In the genomic region with DNA sequence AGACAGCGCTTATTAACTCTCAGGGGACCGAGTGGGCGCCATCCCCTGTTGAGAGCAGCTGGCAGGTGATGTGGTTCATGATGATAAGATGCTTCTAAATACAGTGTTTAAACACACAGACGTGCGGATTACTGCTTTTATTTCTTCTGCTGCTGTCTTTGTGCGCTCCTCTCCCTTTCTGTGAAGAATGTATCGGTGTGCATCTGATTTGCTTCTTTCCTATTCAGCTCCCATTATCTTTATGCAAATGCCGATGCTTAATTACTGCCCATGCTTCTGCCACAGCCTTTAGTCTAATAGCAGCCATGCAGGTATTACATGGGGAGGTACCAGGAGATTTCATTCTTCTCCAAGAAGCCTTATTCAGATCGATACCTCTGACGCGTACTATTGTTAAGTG, we compare ENCODE assay signal across 23 mouse cellular contexts.
DNase-seq lines count a peak whose midpoint lies in the region; ATAC-seq lines count a peak whose summit lies in the region.
"Had no signal": no experiment of that assay in that cellular context is flagged by ENCODE, and none has a peak within 500 bp of the region (broad histone marks: within the 10 kb centered on the region; RNA-seq: fewer than 3 reads in every experiment).

No protein-coding gene starts in this region.

- H3K27me3 ChIP-seq in hindbrain, embryonic 12.5 days, result no peaks in the 10 kb centered on the region
- no peaks in the 10 kb centered on the region for H3K27me3 ChIP-seq in hindbrain, embryonic 11.5 days (ENCODE audit: control insufficient read depth, insufficient read depth, low read length)
- H3K27me3 ChIP-seq in forebrain, embryonic 15.5 days, result no peaks in the 10 kb centered on the region
- no peaks in the 10 kb centered on the region for H3K27me3 ChIP-seq in midbrain, embryonic 16.5 days (ENCODE audit: control insufficient read depth, insufficient read depth, low read depth, low read length)
- H3K27me3 ChIP-seq: embryonic facial prominence, embryonic 13.5 days; intestine, embryonic 15.5 days; midbrain, embryonic 12.5 days had no signal

- H3K4me3 ChIP-seq in hindbrain, embryonic 12.5 days, result no peak overlapping the region
- H3K4me3 ChIP-seq in hindbrain, embryonic 11.5 days (ENCODE audit: low read depth, low read length), result no peak overlapping the region
- no peak overlapping the region for H3K4me3 ChIP-seq in forebrain, embryonic 15.5 days
- H3K4me3 ChIP-seq in midbrain, embryonic 16.5 days (ENCODE audit: low read depth, low read length), result no peak overlapping the region
- H3K4me3 ChIP-seq: embryonic facial prominence, embryonic 13.5 days; erythroblast, embryonic 14.5 days; gastrocnemius, adult 2 months; intestine, embryonic 15.5 days; midbrain, embryonic 12.5 days had no signal

- 0 out of 2 replicates have a peak, but pooled peaks cover 3% of the 10 kb centered on the region for H3K4me1 ChIP-seq in hindbrain, embryonic 12.5 days
- no peaks in the 10 kb centered on the region for H3K4me1 ChIP-seq in hindbrain, embryonic 11.5 days (replicated peaks; ENCODE audit: control insufficient read depth, insufficient read depth, low read length)
- H3K4me1 ChIP-seq in forebrain, embryonic 15.5 days, result peaks cover 5% of the 10 kb centered on the region
- H3K4me1 ChIP-seq in midbrain, embryonic 16.5 days (ENCODE audit: control insufficient read depth, insufficient read depth, low read length), result peaks cover 3% of the 10 kb centered on the region; the same call in 1 of the 2 replicates
- H3K4me1 ChIP-seq: embryonic facial prominence, embryonic 13.5 days; intestine, embryonic 15.5 days had no signal

- 77% methylated on average over 11 of the region's 11 CpGs for WGBS in hindbrain, embryonic 12.5 days
- 80% methylated on average over 11 of the region's 11 CpGs for WGBS in hindbrain, embryonic 11.5 days
- WGBS in forebrain, embryonic 15.5 days, result 27% methylated on average over 11 of the region's 11 CpGs
- 56% methylated on average over 11 of the region's 11 CpGs for WGBS in midbrain, embryonic 16.5 days

- H3K9ac ChIP-seq in hindbrain, embryonic 12.5 days, result no peak overlapping the region
- no peak overlapping the region for H3K9ac ChIP-seq in hindbrain, embryonic 11.5 days (ENCODE audit: low read depth, low read length)
- no peak overlapping the region for H3K9ac ChIP-seq in forebrain, embryonic 15.5 days (replicated peaks)
- H3K9ac ChIP-seq in midbrain, embryonic 16.5 days (ENCODE audit: low read depth, low read length), result no peak overlapping the region
- H3K9ac ChIP-seq: embryonic facial prominence, embryonic 13.5 days; intestine, embryonic 15.5 days; midbrain, embryonic 12.5 days had no signal

- ATAC-seq in hindbrain, embryonic 12.5 days (ENCODE audit: low FRiP score), result peak; percentile 46; the same call in 1 of the 2 replicates
- ATAC-seq in hindbrain, embryonic 11.5 days (ENCODE audit: low FRiP score), result no peak
- ATAC-seq in forebrain, embryonic 15.5 days (replicated peaks), result peak; percentile 57
- 0 out of 2 replicates have a peak, but pooled peaks have one; percentile 48 for ATAC-seq in midbrain, embryonic 16.5 days
- ATAC-seq: intestine, embryonic 15.5 days had no signal

- H3K4me2 ChIP-seq in hindbrain, embryonic 12.5 days (replicated peaks), result no peak overlapping the region
- H3K4me2 ChIP-seq in hindbrain, embryonic 11.5 days (replicated peaks; ENCODE audit: low read depth, low read length), result no peak overlapping the region
- no peak overlapping the region; the same call in 1 of the 2 replicates for H3K4me2 ChIP-seq in forebrain, embryonic 15.5 days (replicated peaks)
- H3K4me2 ChIP-seq in midbrain, embryonic 16.5 days (ENCODE audit: low read length), result peak overlapping the region; percentile 4; the same call in 1 of the 2 replicates
- H3K4me2 ChIP-seq: embryonic facial prominence, embryonic 13.5 days; intestine, embryonic 15.5 days; midbrain, embryonic 12.5 days had no signal

- H3K9me3 ChIP-seq in hindbrain, embryonic 12.5 days (replicated peaks), result no peaks in the 10 kb centered on the region
- no peaks in the 10 kb centered on the region for H3K9me3 ChIP-seq in hindbrain, embryonic 11.5 days (ENCODE audit: control insufficient read depth, low read length)
- H3K9me3 ChIP-seq in forebrain, embryonic 15.5 days, result no peaks in the 10 kb centered on the region
- H3K9me3 ChIP-seq in midbrain, embryonic 16.5 days (replicated peaks; ENCODE audit: control insufficient read depth, low read length, poor library complexity, severe bottlenecking), result no peaks in the 10 kb centered on the region
- H3K9me3 ChIP-seq: embryonic facial prominence, embryonic 13.5 days; intestine, embryonic 15.5 days; midbrain, embryonic 12.5 days had no signal

- H3K27ac ChIP-seq in hindbrain, embryonic 12.5 days, result no peak overlapping the region
- no peak overlapping the region for H3K27ac ChIP-seq in hindbrain, embryonic 11.5 days (ENCODE audit: low read depth, low read length)
- H3K27ac ChIP-seq in forebrain, embryonic 15.5 days (replicated peaks), result no peak overlapping the region
- no peak overlapping the region for H3K27ac ChIP-seq in midbrain, embryonic 16.5 days (ENCODE audit: low read length)
- H3K27ac ChIP-seq: embryonic facial prominence, embryonic 13.5 days; gastrocnemius, adult 2 months; intestine, embryonic 15.5 days; midbrain, embryonic 12.5 days; stomach, postnatal 0 days had no signal

- DNase-seq in hindbrain, embryonic 11.5 days (ENCODE audit: low spot score), result no peak
- peak; percentile 33 for DNase-seq in brain, adult 2 months (ENCODE audit: low read depth, low spot score)
- no peak for DNase-seq in adipocyte (ENCODE audit: low spot score)
- no peak for DNase-seq in cerebellum, adult 18-20 months
- DNase-seq in lung, postnatal 4 days, result no peak
- DNase-seq: cerebellum, adult 8-10 months; cerebellum, postnatal 36 days; embryo, embryonic 11 days; gastrocnemius, adult 2 months; heart, postnatal 4 days; kidney, adult 8-10 months; kidney, postnatal 14 days; right cerebral cortex, adult 18-20 months; thymus, adult 2 months; thymus, postnatal 4 days had no signal

- H3K36me3 ChIP-seq in hindbrain, embryonic 12.5 days, result no peaks in the 10 kb centered on the region
- H3K36me3 ChIP-seq in hindbrain, embryonic 11.5 days (ENCODE audit: control insufficient read depth, insufficient read depth, low read length), result no peaks in the 10 kb centered on the region
- no peaks in the 10 kb centered on the region for H3K36me3 ChIP-seq in forebrain, embryonic 15.5 days
- no peaks in the 10 kb centered on the region for H3K36me3 ChIP-seq in midbrain, embryonic 16.5 days (ENCODE audit: control insufficient read depth, insufficient read depth, low read length)
- H3K36me3 ChIP-seq: embryonic facial prominence, embryonic 13.5 days; intestine, embryonic 15.5 days; midbrain, embryonic 12.5 days had no signal
